ENCODE assay signal across 8 mouse cellular contexts in the genomic region with DNA sequence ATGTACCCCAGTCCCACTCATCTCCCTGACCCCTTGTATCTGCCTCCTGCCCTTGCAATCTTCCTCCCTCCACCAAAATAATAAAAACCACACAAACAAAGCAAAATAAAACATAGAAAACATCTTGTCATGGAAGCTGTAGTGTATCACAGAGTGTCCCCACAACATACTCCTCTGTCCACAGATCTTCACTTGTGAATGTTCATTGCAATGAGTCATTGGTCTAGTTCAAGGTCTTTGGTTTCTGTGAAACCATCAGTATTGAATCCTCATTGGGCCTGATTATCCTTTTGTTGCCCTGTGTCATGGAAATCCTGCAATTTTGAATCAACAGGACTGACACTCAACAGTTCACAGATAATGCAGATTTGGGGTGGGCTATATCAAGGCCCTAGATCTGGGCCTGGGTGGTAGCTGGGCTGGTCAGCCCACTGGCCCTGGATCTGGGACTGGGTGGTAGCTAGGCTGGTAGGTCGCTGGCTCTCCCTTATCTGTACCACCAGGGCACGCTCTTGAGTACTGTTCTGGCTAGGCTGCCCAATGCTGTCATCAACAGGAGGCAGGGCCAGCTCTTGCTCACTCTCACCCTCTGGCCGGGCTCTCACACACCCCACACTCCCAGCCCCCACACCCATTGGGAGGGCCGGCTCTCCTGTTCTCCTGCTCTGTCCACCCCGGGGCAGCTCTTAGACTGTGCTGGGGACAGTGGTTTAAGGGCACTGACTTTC.
DNase-seq lines count a peak whose midpoint lies in the region; ATAC-seq and TF ChIP-seq lines count a peak whose summit lies in the region.

No protein-coding gene starts in this region.

- H3K4me2 ChIP-seq in limb, embryonic 12.5 days: no peak overlapping the region
- H3K4me2 ChIP-seq in midbrain, postnatal 0 days (ENCODE audit: low read depth, low read length, poor library complexity, severe bottlenecking): no peak overlapping the region

- no peaks in the 10 kb centered on the region for H3K27me3 ChIP-seq in limb, embryonic 12.5 days
- no peaks in the 10 kb centered on the region for H3K27me3 ChIP-seq in limb, embryonic 10.5 days (ENCODE audit: low read depth, poor library complexity, severe bottlenecking)
- no peaks in the 10 kb centered on the region for H3K27me3 ChIP-seq in liver, adult 2 months (ENCODE audit: control insufficient read depth, insufficient read depth, low read length)
- H3K27me3 ChIP-seq in midbrain, embryonic 10.5 days (ENCODE audit: low read depth, poor library complexity, severe bottlenecking): no peaks in the 10 kb centered on the region
- H3K27me3 ChIP-seq in midbrain, postnatal 0 days (ENCODE audit: insufficient read depth, low read length): no peaks in the 10 kb centered on the region

- no peaks in the 10 kb centered on the region for H3K9me3 ChIP-seq in limb, embryonic 12.5 days
- no peaks in the 10 kb centered on the region for H3K9me3 ChIP-seq in limb, embryonic 10.5 days (replicated peaks)
- H3K9me3 ChIP-seq in midbrain, embryonic 10.5 days (replicated peaks): no peaks in the 10 kb centered on the region
- no peaks in the 10 kb centered on the region for H3K9me3 ChIP-seq in midbrain, postnatal 0 days (ENCODE audit: low read length)

- H3K36me3 ChIP-seq in limb, embryonic 12.5 days: no peaks in the 10 kb centered on the region; the same call in 1 of the 2 replicates
- no peaks in the 10 kb centered on the region for H3K36me3 ChIP-seq in limb, embryonic 10.5 days
- no peaks in the 10 kb centered on the region for H3K36me3 ChIP-seq in liver, adult 2 months (ENCODE audit: control insufficient read depth, insufficient read depth, low read length)
- H3K36me3 ChIP-seq in midbrain, embryonic 10.5 days: no peaks in the 10 kb centered on the region
- H3K36me3 ChIP-seq in midbrain, postnatal 0 days (ENCODE audit: insufficient read depth, low read length): no peaks in the 10 kb centered on the region

- no peak for DNase-seq in limb, embryonic 10.5 days (ENCODE audit: low spot score)
- DNase-seq in heart, adult 18-20 months: peak; percentile 51 to 66
- DNase-seq in liver, adult 2 months (ENCODE audit: extremely low read depth, low read depth, low spot score): peak; percentile 65
- no peak for DNase-seq in yolk sac, embryonic 10.5 days (ENCODE audit: low spot score)
- DNase-seq in midbrain, embryonic 10.5 days (ENCODE audit: low spot score): no peak
- DNase-seq in midbrain, postnatal 0 days (ENCODE audit: low spot score): no peak

- H3K79me2 ChIP-seq in liver, adult 2 months (ENCODE audit: control insufficient read depth, insufficient read depth, low read length): peaks cover 24% of the 10 kb centered on the region

- WGBS in limb, embryonic 12.5 days: 71% methylated on average over 5 of the region's 5 CpGs
- WGBS in limb, embryonic 10.5 days: 70% methylated on average over 5 of the region's 5 CpGs
- WGBS in liver, adult 2 months: 32% methylated on average over 5 of the region's 5 CpGs
- 86% methylated on average over 5 of the region's 5 CpGs for WGBS in midbrain, embryonic 10.5 days
- WGBS in midbrain, postnatal 0 days: 81% methylated on average over 5 of the region's 5 CpGs

- ATAC-seq in limb, embryonic 12.5 days (ENCODE audit: insufficient number of reproducible peaks, insufficient read depth, low FRiP score, low TSS enrichment, low read depth): no peak
- peak; percentile 86 for ATAC-seq in megakaryocyte progenitor cell, adult 5-6 weeks (replicated peaks; ENCODE audit: poor library complexity)
- ATAC-seq in midbrain, postnatal 0 days (ENCODE audit: low FRiP score): no peak

- H3K4me1 ChIP-seq in limb, embryonic 12.5 days (replicated peaks): peaks cover 14% of the 10 kb centered on the region
- H3K4me1 ChIP-seq in limb, embryonic 10.5 days: peaks cover 10% of the 10 kb centered on the region
- peaks cover 21% of the 10 kb centered on the region for H3K4me1 ChIP-seq in liver, adult 2 months (ENCODE audit: control insufficient read depth, insufficient read depth, low read length)
- no peaks in the 10 kb centered on the region for H3K4me1 ChIP-seq in midbrain, embryonic 10.5 days
- no peaks in the 10 kb centered on the region for H3K4me1 ChIP-seq in midbrain, postnatal 0 days (ENCODE audit: insufficient read depth, low read length)

- H3K9ac ChIP-seq in limb, embryonic 12.5 days (replicated peaks): no peak overlapping the region
- no peak overlapping the region for H3K9ac ChIP-seq in liver, adult 2 months (ENCODE audit: low read depth, low read length)
- H3K9ac ChIP-seq in midbrain, postnatal 0 days (replicated peaks; ENCODE audit: low read length, poor library complexity, severe bottlenecking): no peak overlapping the region

- TF ChIP-seq CTCF in liver, adult 2 months (IDR thresholded peaks at IDR 0.05; ENCODE audit: low read depth, low read length): peak; percentile 71
- TF ChIP-seq CTCF in midbrain, postnatal 0 days (IDR thresholded peaks at IDR 0.05): no peak

- 0 out of 2 replicates have a peak overlapping the region, but pooled peaks have one; percentile 20 for H3K27ac ChIP-seq in limb, embryonic 12.5 days
- no peak overlapping the region for H3K27ac ChIP-seq in limb, embryonic 10.5 days
- H3K27ac ChIP-seq in liver, adult 2 months (replicated peaks; ENCODE audit: insufficient read depth, low read depth, low read length): peak overlapping the region; percentile 68
- H3K27ac ChIP-seq in midbrain, embryonic 10.5 days (replicated peaks): no peak overlapping the region
- H3K27ac ChIP-seq in midbrain, postnatal 0 days (ENCODE audit: low read depth, low read length): no peak overlapping the region

- no peak overlapping the region for H3K4me3 ChIP-seq in limb, embryonic 12.5 days (replicated peaks)
- H3K4me3 ChIP-seq in limb, embryonic 10.5 days: no peak overlapping the region
- no peak overlapping the region for H3K4me3 ChIP-seq in liver, adult 2 months (ENCODE audit: insufficient read depth, low read depth, low read length)
- H3K4me3 ChIP-seq in midbrain, embryonic 10.5 days: no peak overlapping the region
- H3K4me3 ChIP-seq in midbrain, postnatal 0 days (ENCODE audit: low read depth, low read length): no peak overlapping the region

- TF ChIP-seq POLR2A in liver, adult 2 months (IDR thresholded peaks at IDR 0.05; ENCODE audit: extremely low read depth, insufficient read depth, low read length): no peak

Comparison
In these comparisons a context has a peak if more than half of its experiments do, and no peak if none do; other contexts are left out.
1. H3K27ac ChIP-seq: peak in limb, embryonic 12.5 days (single experiment) and liver, adult 2 months (single experiment); none in limb, embryonic 10.5 days (single experiment), midbrain, embryonic 10.5 days (single experiment) and midbrain, postnatal 0 days (single experiment).
2. DNase-seq: peak in heart, adult 18-20 months (2 of 2) and liver, adult 2 months (single experiment); none in limb, embryonic 10.5 days (single experiment), yolk sac, embryonic 10.5 days (single experiment), midbrain, embryonic 10.5 days (single experiment) and midbrain, postnatal 0 days (single experiment).